ENCODE assay signal across 10 mouse cellular contexts in the genomic region with DNA sequence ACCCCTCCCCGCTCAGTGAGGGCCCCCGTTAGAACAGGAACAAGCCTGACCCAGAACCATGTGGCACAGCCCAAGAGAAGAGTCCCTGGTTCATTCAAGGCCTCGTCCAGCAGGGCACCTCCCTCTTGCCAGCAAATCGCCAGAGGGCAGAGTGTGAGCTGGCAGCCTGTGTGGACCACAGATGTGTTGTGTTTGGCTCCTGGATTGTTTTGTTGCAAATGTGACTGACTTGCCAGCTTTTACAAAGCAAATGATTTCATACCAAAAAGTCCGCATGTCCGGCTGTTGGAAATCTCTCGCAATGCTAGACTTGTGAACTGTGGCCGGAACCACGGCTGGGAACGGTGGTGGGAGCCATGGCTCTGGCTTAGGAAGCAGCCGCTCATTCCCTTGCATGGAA. TPM values are rescaled to one million over a fixed set of nuclear protein-coding genes. Genes with fewer than 3 reads are reported as not detected.
DNase-seq lines count a peak whose midpoint lies in the region; ATAC-seq lines count a peak whose summit lies in the region.
"Had no signal": no experiment of that assay in that cellular context is flagged by ENCODE, and none has a peak within 500 bp of the region (broad histone marks: within the 10 kb centered on the region; RNA-seq: fewer than 3 reads in every experiment).

No protein-coding gene starts in this region.

- DNase-seq in cerebellum, adult 9-10 months = peak; percentile 16
- no peak for DNase-seq in cerebellum, postnatal 36 days
- peak; percentile 33 for DNase-seq in lung, postnatal 36 days
- DNase-seq in lung, postnatal 14 days = no peak
- DNase-seq in thymus, postnatal 0 days (ENCODE audit: low spot score) = no peak
- DNase-seq in heart, postnatal 14 days = no peak
- DNase-seq: gastrocnemius, postnatal 36 days had no signal

- no peaks in the 10 kb centered on the region for H3K27me3 ChIP-seq in forebrain, embryonic 15.5 days
- H3K27me3 ChIP-seq in neural tube, embryonic 13.5 days = no peaks in the 10 kb centered on the region
- H3K27me3 ChIP-seq: intestine, embryonic 15.5 days had no signal

- no peak for ATAC-seq in forebrain, embryonic 15.5 days (replicated peaks)
- no peak for ATAC-seq in neural tube, embryonic 13.5 days (ENCODE audit: low read depth)
- ATAC-seq: intestine, embryonic 15.5 days had no signal

- intact Hi-C loops in heart, postnatal 14 days (cut with DNase I) = no loop called here

- no peaks in the 10 kb centered on the region for H3K36me3 ChIP-seq in forebrain, embryonic 15.5 days
- H3K36me3 ChIP-seq in neural tube, embryonic 13.5 days = no peaks in the 10 kb centered on the region
- H3K36me3 ChIP-seq: intestine, embryonic 15.5 days had no signal

- no peak overlapping the region for H3K4me2 ChIP-seq in forebrain, embryonic 15.5 days (replicated peaks)
- no peak overlapping the region for H3K4me2 ChIP-seq in neural tube, embryonic 13.5 days

- no peak overlapping the region for H3K4me3 ChIP-seq in forebrain, embryonic 15.5 days
- no peak overlapping the region for H3K4me3 ChIP-seq in neural tube, embryonic 13.5 days
- H3K4me3 ChIP-seq: intestine, embryonic 15.5 days had no signal

- 59% methylated on average over 11 of the region's 11 CpGs for WGBS in forebrain, embryonic 15.5 days
- 63% methylated on average over 11 of the region's 11 CpGs for WGBS in neural tube, embryonic 13.5 days

- H3K9me3 ChIP-seq in forebrain, embryonic 15.5 days = no peaks in the 10 kb centered on the region
- H3K9me3 ChIP-seq in neural tube, embryonic 13.5 days = no peaks in the 10 kb centered on the region
- H3K9me3 ChIP-seq: intestine, embryonic 15.5 days had no signal

- no peak overlapping the region for H3K9ac ChIP-seq in forebrain, embryonic 15.5 days (replicated peaks)
- 0 out of 2 replicates have a peak overlapping the region, but pooled peaks have one; percentile 44 for H3K9ac ChIP-seq in neural tube, embryonic 13.5 days
- H3K9ac ChIP-seq: intestine, embryonic 15.5 days had no signal

- peaks cover 55% of the 10 kb centered on the region for H3K4me1 ChIP-seq in forebrain, embryonic 15.5 days
- peaks cover 90% of the 10 kb centered on the region for H3K4me1 ChIP-seq in neural tube, embryonic 13.5 days (replicated peaks)

- H3K27ac ChIP-seq in forebrain, embryonic 15.5 days (replicated peaks) = peak overlapping the region; percentile 61
- H3K27ac ChIP-seq in neural tube, embryonic 13.5 days (replicated peaks) = peak overlapping the region; percentile 73
- H3K27ac ChIP-seq: intestine, embryonic 15.5 days had no signal

RNA-seq across cellular contexts. Expression of a gene that starts 36.7 kb away (rescaled TPM):
- polyA plus RNA-seq in forebrain, embryonic 15.5 days (2015; fragmentation: Nextera tagmentation; extraction: Ambion mirVana) = 38.8 and 43.9 TPM in 2 replicates
- polyA plus RNA-seq in neural tube, embryonic 13.5 days (2015; fragmentation: Nextera tagmentation; extraction: Ambion mirVana) = 28.5 and 29.3 TPM in 2 replicates
- 41.9 and 49.8 TPM in 2 replicates for polyA plus RNA-seq in thymus, postnatal 0 days (2015; fragmentation: Nextera tagmentation; extraction: Ambion mirVana)
- 10 to 100 TPM; 10.7 to 11.9 TPM for total RNA-seq in heart, postnatal 14 days (2021)

Comparison
In these comparisons a context has a peak if more than half of its experiments do, and no peak if none do; other contexts are left out.
1. DNase-seq: peak in cerebellum, adult 9-10 months (single experiment) and lung, postnatal 36 days (single experiment); none in cerebellum, postnatal 36 days (0 of 2), lung, postnatal 14 days (single experiment), thymus, postnatal 0 days (single experiment) and heart, postnatal 14 days (0 of 2).